Mouse (Mus musculus): ENCODE data around the gene Mrap. TPM values are rescaled to one million over a fixed set of nuclear protein-coding genes. Genes with fewer than 3 reads are reported as not detected.
A peak's percentile ranks its signal among the peaks of the same experiment; 100 is the strongest.

Mrap gene
- total and polyA plus RNA-seq, 3 experiments, result not detected

DNA sequence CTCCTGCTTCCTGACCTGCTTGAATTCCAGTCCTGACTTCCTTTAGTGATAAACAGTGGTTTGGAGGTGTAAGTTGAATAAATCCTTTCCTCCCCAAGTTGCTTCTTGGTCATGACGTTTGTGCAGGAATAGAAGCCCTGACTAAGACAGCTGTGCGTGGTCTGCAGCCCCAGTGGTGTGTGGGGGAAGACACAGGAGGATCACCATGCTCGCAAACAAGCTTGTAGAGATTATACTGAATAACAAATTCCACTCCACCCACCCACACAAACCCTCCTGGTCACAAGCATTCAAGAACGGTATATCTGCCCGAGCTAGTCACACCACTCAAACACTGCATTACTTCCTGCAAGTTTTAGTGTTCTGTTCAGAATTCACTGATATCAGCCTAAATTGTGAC is 54.1 kb downstream of the Mrap start:
- no peak overlapping the region for H3K4me2 ChIP-seq (ENCODE audit: insufficient read depth, low read depth, poor library complexity, severe bottlenecking)
- H3K4me3 ChIP-seq (replicated peaks in 1 of 3; ENCODE audit: low read depth in 2 of 3, low read length in 2 of 3, poor library complexity in 1 of 3), result no peak overlapping the region
- TF ChIP-seq NELFE (IDR thresholded peaks at IDR 0.05; ENCODE audit: low read depth, low read length) (no peak), IRF4 (IDR thresholded peaks at IDR 0.05; ENCODE audit: low read depth, low read length) (no peak), ELF1 (IDR thresholded peaks at IDR 0.05; ENCODE audit: low read depth, low read length) (no peak), POLR2A (IDR thresholded peaks at IDR 0.05; ENCODE audit: low read depth, low read length) (no peak), ZC3H11A (IDR thresholded peaks at IDR 0.05; ENCODE audit: low read depth, low read length) (no peak)
- DNase-seq (ENCODE audit: extremely low read depth), result no peak
- H3K79me2 ChIP-seq (replicated peaks; ENCODE audit: control insufficient read depth, extremely low read depth, insufficient read depth, poor library complexity, severe bottlenecking), result no peaks in the 10 kb centered on the region
- in situ Hi-C loops (cut with MboI; ENCODE audit: low pct_ligation_motif_present, low pct_unique_long_range_greater_than_20kb, low sequenced_read_pairs) (no loop called here), dilution Hi-C loops (cut with MboI; ENCODE audit: extremely low pct_ligation_motif_present, extremely low pct_unique_long_range_greater_than_20kb, low sequenced_read_pairs) (no loop called here)
- peaks cover 0 to 8% of the 10 kb centered on the region in 2 experiments; a peak in 2 of 4 replicates for H3K4me1 ChIP-seq (ENCODE audit: control insufficient read depth in 1 of 2, insufficient read depth in 2 of 2)
- peaks cover 78 to 96% of the 10 kb centered on the region in 2 experiments for H3K36me3 ChIP-seq (replicated peaks in 1 of 2; ENCODE audit: control insufficient read depth in 1 of 2, insufficient read depth in 1 of 2, low read length in 1 of 2)
- no peaks in the 10 kb centered on the region for H3K27me3 ChIP-seq (replicated peaks)
- H3K9me3 ChIP-seq (replicated peaks; ENCODE audit: low read length), result no peaks in the 10 kb centered on the region
- no peak overlapping the region for H3K9ac ChIP-seq (ENCODE audit: insufficient read depth, low read depth)
- no peak overlapping the region for H3K27ac ChIP-seq (ENCODE audit: insufficient read depth, low read depth)

DNA sequence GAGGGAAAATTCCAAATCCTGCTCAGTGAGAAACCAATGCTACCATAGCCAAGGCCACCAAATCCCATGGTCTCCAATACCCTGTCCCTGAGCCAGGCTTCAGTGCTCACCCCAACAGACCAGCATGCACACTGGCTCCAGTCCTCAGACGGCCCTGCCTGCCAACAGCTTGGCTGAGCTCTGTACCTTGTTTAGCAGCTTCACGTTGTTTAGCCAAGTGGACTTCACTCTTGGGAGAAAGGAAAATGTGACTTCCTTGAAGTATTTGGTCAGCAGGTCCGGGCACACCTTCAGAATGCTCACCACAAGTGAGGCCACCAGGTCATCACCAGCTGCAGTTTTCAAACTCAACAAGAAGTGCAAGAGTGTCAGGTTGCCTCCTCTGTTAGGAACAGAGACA is 54.5 kb downstream of the Mrap start:
- Histone ChIP-seq H3K4me3 (replicated peaks in 1 of 3; ENCODE audit: low read depth in 2 of 3, low read length in 2 of 3, poor library complexity in 1 of 3) (no peak overlapping the region), H3K9me3 (replicated peaks; ENCODE audit: low read length) (no peaks in the 10 kb centered on the region), H3K36me3 (replicated peaks in 1 of 2; ENCODE audit: control insufficient read depth in 1 of 2, insufficient read depth in 1 of 2, low read length in 1 of 2) (peaks cover 77 to 96% of the 10 kb centered on the region in 2 experiments), H3K4me1 (ENCODE audit: control insufficient read depth in 1 of 2, insufficient read depth in 2 of 2) (peaks cover 0 to 8% of the 10 kb centered on the region in 2 experiments; a peak in 2 of 4 replicates), H3K27me3 (replicated peaks) (no peaks in the 10 kb centered on the region), H3K4me2 (ENCODE audit: insufficient read depth, low read depth, poor library complexity, severe bottlenecking) (no peak overlapping the region), H3K79me2 (replicated peaks; ENCODE audit: control insufficient read depth, extremely low read depth, insufficient read depth, poor library complexity, severe bottlenecking) (no peaks in the 10 kb centered on the region), H3K9ac (ENCODE audit: insufficient read depth, low read depth) (no peak overlapping the region), H3K27ac (ENCODE audit: insufficient read depth, low read depth) (no peak overlapping the region)
- TF ChIP-seq MAFK (IDR thresholded peaks at IDR 0.05; ENCODE audit: insufficient replicate concordance, low read length) (no peak), MYC (IDR thresholded peaks at IDR 0.05; ENCODE audit: low read depth, low read length) (no peak), ZNF384 (IDR thresholded peaks at IDR 0.05; ENCODE audit: low read depth, low read length) (no peak)
- in situ Hi-C loops (cut with MboI; ENCODE audit: low pct_ligation_motif_present, low pct_unique_long_range_greater_than_20kb, low sequenced_read_pairs) (no loop called here), dilution Hi-C loops (cut with MboI; ENCODE audit: extremely low pct_ligation_motif_present, extremely low pct_unique_long_range_greater_than_20kb, low sequenced_read_pairs) (no loop called here)
- no peak for DNase-seq (ENCODE audit: extremely low read depth)

DNA sequence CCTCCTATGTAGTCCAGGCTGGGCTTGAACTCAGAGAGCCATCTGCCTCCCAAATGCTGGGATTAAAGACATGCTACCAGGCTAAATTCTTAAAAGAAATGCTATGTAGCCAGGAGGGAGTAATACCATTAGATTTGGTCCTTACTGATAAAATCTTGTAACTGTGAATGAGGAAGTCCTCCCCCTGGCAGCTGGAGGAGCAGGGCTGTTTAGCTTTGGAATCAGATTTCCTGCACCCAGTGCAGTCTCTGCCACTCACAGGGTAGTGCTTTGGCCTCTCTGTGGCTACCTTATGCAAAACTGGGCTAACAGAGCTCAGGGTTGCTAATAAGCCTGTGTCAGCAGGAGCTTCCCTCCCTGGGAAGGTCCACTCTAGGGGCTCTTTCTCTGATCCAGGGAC is 56.7 kb downstream of the Mrap start:
- Histone ChIP-seq H3K79me2 (replicated peaks; ENCODE audit: control insufficient read depth, extremely low read depth, insufficient read depth, poor library complexity, severe bottlenecking) (no peaks in the 10 kb centered on the region), H3K27ac (ENCODE audit: insufficient read depth, low read depth) (no peak overlapping the region), H3K9ac (ENCODE audit: insufficient read depth, low read depth) (no peak overlapping the region), H3K4me3 (replicated peaks in 1 of 3; ENCODE audit: low read depth in 2 of 3, low read length in 2 of 3, poor library complexity in 1 of 3) (no peak overlapping the region), H3K4me1 (ENCODE audit: control insufficient read depth in 1 of 2, insufficient read depth in 2 of 2) (peaks cover 7 to 21% of the 10 kb centered on the region in 2 experiments), H3K27me3 (replicated peaks) (no peaks in the 10 kb centered on the region), H3K9me3 (replicated peaks; ENCODE audit: low read length) (no peaks in the 10 kb centered on the region), H3K36me3 (replicated peaks in 1 of 2; ENCODE audit: control insufficient read depth in 1 of 2, insufficient read depth in 1 of 2, low read length in 1 of 2) (peaks cover 59 to 95% of the 10 kb centered on the region in 2 experiments), H3K4me2 (ENCODE audit: insufficient read depth, low read depth, poor library complexity, severe bottlenecking) (no peak overlapping the region)
- in situ Hi-C loops (cut with MboI; ENCODE audit: low pct_ligation_motif_present, low pct_unique_long_range_greater_than_20kb, low sequenced_read_pairs) (no loop called here), dilution Hi-C loops (cut with MboI; ENCODE audit: extremely low pct_ligation_motif_present, extremely low pct_unique_long_range_greater_than_20kb, low sequenced_read_pairs) (no loop called here)
- peak; percentile 33 for DNase-seq (ENCODE audit: extremely low read depth)
- no peak for TF ChIP-seq RAD21 (IDR thresholded peaks at IDR 0.05; ENCODE audit: low read depth, low read length)
- no peak for TF ChIP-seq GABPA (IDR thresholded peaks at IDR 0.05; ENCODE audit: insufficient replicate concordance, low read depth, low read length)
- no peak for TF ChIP-seq PAX5 (IDR thresholded peaks at IDR 0.05; ENCODE audit: low read length)
- no peak for TF ChIP-seq KAT2A (IDR thresholded peaks at IDR 0.05; ENCODE audit: insufficient replicate concordance, low read length)
- no peak for TF ChIP-seq NRF1 (IDR thresholded peaks at IDR 0.05; ENCODE audit: low read depth, low read length)
- TF ChIP-seq EP300 (IDR thresholded peaks at IDR 0.05; ENCODE audit: low read length), result no peak
- no peak for TF ChIP-seq UBTF (IDR thresholded peaks at IDR 0.05; ENCODE audit: low read depth, low read length)
- no peak for TF ChIP-seq CTCF (conservative IDR thresholded peaks at IDR 0.05 in 1 of 2, IDR thresholded peaks at IDR 0.05 in 1 of 2; ENCODE audit: low read depth in 2 of 2, low read length in 2 of 2)
- no peak for TF ChIP-seq CHD2 (IDR thresholded peaks at IDR 0.05; ENCODE audit: low read length)
- TF ChIP-seq USF2 (conservative IDR thresholded peaks at IDR 0.05; ENCODE audit: low read depth, low read length), result no peak
- TF ChIP-seq POLR2AphosphoS2 (IDR thresholded peaks at IDR 0.05; ENCODE audit: low read depth, low read length), result no peak
- no peak for TF ChIP-seq ZKSCAN1 (IDR thresholded peaks at IDR 0.05; ENCODE audit: borderline replicate concordance, low read depth, low read length)
- TF ChIP-seq MAX (IDR thresholded peaks at IDR 0.05; ENCODE audit: low read length), result no peak
- TF ChIP-seq RCOR1 (conservative IDR thresholded peaks at IDR 0.05; ENCODE audit: low read depth, low read length), result no peak

Measured in CH12.LX (cell line).